Mouse (Mus musculus) megakaryocyte progenitor cell, adult 5-6 weeks (primary cell): ENCODE results near the gene Os9. TPM values are rescaled to one million over a fixed set of nuclear protein-coding genes. Genes with fewer than 3 reads are reported as not detected.
"Not testable (repeated sequence)": the region's sequence is repeated elsewhere in the genome, so short reads cannot be mapped to it uniquely, and the experiment has no call there.

Source experiments
- ATAC-seq: replicated peaks from 2 replicates; pipeline ENCODE4 v1.8.0; 2016; ENCODE audit warnings: mild to moderate bottlenecking, moderate TSS enrichment, inconsistent platforms; ENCODE audit not compliant: poor library complexity
- total RNA-seq, 2 experiments: library from RNA; stranded (forward) in 1 of 2; stranded (reverse) in 1 of 2; fragments of 157-497, 149-512 nt in 1 of 2; fragments of 200-1000 nt in 1 of 2; gene quantifications; 2 replicates each; pipeline versions ENCODE4 v1.2.3 to v1.2.4; 2015 to 2017

Gene Os9
- total RNA-seq, 2 experiments from 2014 or later, result 40.1 to 192 TPM

- ATAC-seq, result no peak
These were observed 35.9 kb downstream of the Os9 start for GRCm38 (mm10) chr10:127085052-127085451.

GRCm38 (mm10) chr10:127083915-127084306, 37.0 kb downstream of the Os9 start:
- no peak for ATAC-seq

GRCm38 (mm10) chr10:127083292-127083914, 37.5 kb downstream of the Os9 start:
- ATAC-seq, result no peak

GRCm38 (mm10) chr10:127081996-127082620, 38.8 kb downstream of the Os9 start:
- ATAC-seq, result no peak

DNA sequence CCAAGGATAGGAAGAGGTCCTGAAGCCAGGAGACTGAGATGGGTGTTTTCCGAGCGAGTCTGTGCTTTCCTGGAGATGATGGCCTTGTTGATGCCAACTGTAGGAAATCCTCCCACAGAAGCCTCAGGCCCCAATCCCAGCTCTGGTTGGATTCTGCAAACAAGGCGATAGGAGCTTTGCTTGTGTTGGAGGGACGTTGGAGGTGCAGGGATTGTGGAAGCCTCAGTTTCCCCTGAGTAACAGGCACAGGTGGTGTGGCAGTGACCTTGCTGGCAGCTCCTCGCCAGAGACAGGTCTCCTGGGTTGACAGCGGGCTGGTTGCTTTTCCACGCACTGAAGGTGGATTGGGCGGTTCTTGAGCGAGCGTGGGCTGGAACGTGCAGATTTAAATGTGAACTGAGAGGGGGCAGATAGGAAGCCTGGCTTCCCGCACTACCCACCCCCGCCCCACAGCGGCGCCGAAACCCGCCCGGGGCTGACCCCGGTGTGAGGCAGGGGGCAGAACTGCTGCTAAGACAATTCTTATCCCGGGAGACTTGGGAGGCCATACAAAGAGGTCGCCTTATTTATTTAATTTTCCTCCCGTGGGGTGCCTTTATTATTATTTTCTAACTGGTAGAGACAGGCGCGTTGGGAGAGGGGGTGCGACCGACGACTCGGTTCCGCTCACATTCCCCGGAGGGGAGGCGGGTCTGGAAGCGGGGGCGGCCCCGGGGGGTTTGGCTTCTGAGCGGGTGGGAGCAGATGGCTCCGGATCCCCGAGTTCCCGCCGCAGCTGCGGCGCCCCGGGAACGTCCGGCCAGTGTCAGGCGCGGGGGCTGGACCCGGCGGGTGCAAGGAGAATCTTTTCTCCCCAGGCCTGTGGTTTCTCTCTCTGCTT, 39.8 kb downstream of the Os9 start:
- no peak for ATAC-seq

GRCm38 (mm10) chr10:127079665-127080391, 41.1 kb downstream of the Os9 start:
- ATAC-seq, result no peak

GRCm38 (mm10) chr10:127078677-127079575, 42.0 kb downstream of the Os9 start:
- no peak for ATAC-seq

GRCm38 (mm10) chr10:127078001-127078676, 42.8 kb downstream of the Os9 start:
- ATAC-seq, result no peak

DNA sequence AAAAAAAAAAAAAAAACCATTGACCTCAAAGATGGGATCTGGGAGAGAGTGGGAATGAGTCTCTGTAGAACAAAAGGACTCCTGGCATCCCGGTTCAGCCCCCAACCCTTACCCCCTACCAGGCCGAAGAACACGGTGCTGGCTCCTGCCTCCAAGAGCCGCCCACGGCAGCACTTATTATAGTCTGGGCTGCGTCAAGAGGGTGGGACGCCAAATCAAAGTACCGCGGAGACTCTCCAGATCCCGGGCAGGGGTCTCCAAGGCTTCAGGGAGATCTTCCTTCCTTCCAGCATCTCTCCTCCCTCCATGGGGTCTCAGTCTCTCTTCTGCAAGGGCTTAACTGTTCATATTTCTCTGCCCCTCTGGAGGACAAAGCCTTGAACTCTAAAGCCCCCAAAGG, 43.4 kb downstream of the Os9 start:
- no peak for ATAC-seq

DNA sequence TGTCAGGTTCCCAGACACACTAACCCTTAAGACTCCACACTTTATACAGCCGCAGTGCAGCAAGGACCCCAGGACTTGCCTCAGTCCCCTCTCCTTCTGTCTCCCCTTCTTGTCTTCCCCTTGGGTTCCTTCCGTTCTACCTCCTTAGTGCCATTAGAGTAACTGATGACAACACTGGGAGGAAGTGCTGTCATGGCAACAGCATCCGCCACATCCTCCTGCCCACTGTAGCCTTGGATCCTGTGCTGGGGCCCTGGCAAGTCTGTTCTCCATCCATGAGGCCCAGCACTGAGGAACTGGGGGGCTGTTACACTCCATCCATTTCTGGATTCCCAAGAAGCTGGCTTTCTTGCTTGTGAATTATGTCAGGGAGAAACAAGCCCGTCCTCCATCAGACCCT, 44.8 kb downstream of the Os9 start:
- ATAC-seq, result peak; percentile 73

DNA sequence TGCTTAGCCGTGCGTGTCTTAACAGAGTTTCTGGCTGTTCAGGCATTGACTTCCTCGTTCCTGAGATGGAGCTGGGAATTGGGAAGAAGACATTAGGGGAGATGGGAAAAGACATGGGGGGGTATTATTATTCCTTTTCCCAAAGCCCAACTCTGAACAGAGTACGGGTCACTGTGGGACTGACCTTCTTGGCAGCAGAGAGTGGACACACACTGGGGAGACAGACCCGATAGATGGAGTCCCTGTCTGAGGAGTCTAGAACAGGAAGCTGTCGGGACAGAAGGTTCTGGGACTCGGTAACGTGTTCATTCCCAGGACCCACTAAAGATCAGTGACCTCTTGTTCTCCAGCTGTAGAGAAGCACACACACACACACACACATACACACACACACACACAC, 45.3 kb downstream of the Os9 start:
- no peak for ATAC-seq

- ATAC-seq, result peak; percentile 71
These were observed 45.9 kb downstream of the Os9 start, which contains the start of gene Agap2 for GRCm38 (mm10) chr10:127075080-127075479. Agap2 (plus strand) TSS chr10:127075284.

- ATAC-seq, result no peak
These were observed 47.0 kb downstream of the Os9 start for GRCm38 (mm10) chr10:127073981-127074380.

GRCm38 (mm10) chr10:127072969-127073368, 48.0 kb downstream of the Os9 start:
- not testable (repeated sequence) for ATAC-seq

GRCm38 (mm10) chr10:127072270-127072669, 48.7 kb downstream of the Os9 start:
- not testable (repeated sequence) for ATAC-seq

DNA sequence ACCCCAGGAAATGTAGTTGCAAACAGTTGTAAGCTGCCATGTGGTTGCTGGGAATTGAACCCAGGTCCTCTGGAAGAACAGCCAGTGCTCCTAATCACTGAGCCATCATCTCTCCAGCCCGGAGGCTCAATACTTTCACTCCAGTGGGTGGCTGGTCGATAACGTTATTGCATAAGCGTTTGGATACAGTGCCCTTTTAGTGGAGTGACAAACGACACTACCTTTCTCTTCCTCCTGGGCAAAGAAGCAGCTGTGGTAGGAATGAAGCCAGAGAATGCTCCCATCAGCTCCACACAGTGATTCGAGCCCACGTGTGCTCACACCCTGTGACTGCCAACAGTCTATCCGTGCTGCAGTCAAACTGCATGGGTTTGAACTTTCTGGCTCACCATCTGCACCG, 49.7 kb downstream of the Os9 start:
- no peak for ATAC-seq

GRCm38 (mm10) chr10:127070190-127071121, 50.5 kb downstream of the Os9 start, which contains the start of gene Tspan31:
Tspan31 (minus strand) TSS chr10:127070264.
- ATAC-seq, result peak; percentile 78
